Mouse (Mus musculus) testis, adult 2 months (tissue): Measurements from ENCODE around the gene Fcgrt.

Experiments
- CTCF ChIP-seq: fragments of 200-500 bp; IDR thresholded peaks from 2 replicates; pipeline ENCODE4 v1.5.1; 2012; ENCODE audit warnings: low read depth, mild to moderate bottlenecking, inconsistent platforms, low read length, moderate library complexity; ENCODE audit not compliant: control insufficient read depth, insufficient read depth, insufficient replicate concordance
- POLR2A ChIP-seq: fragments of 200-500 bp; IDR thresholded peaks from 2 replicates; pipeline ENCODE4 v1.6.1; 2012; ENCODE audit warnings: low read depth, mild to moderate bottlenecking, inconsistent platforms, low read length, moderate library complexity; ENCODE audit not compliant: control insufficient read depth

DNA sequence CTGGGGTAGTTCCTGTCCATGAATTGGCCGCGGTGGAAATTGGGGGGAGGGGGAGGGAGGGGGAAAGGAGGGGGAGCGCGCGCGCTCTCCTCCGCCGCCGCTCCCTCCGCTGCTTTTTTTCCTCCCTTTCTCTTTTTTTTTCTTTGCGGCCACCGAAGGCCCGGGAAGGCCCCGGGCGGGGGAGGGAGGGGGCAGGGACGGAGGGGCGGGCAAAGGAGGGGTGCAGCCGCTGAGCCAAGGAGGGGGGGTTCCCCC is 50.9 kb downstream of the Fcgrt start, which contains the start of gene Prr12:
- no peak for TF ChIP-seq CTCF
- TF ChIP-seq POLR2A: no peak
